Mouse (Mus musculus): ENCODE measurements around the gene Izumo1. TPM values are rescaled to one million over a fixed set of nuclear protein-coding genes. Genes with fewer than 3 reads are reported as not detected.

Gene Izumo1
- total RNA-seq, 2 experiments from 2014 or later: not detected

GRCm38 (mm10) chr7:45617042-45617695, 4.4 kb upstream of the Izumo1 start, which contains the start of gene Fut1:
Gene Fut1 (plus strand): TSS chr7:45617289.
- ATAC-seq (replicated peaks; ENCODE audit: poor library complexity, severe bottlenecking): 0 out of 2 replicates have a peak, but pooled peaks have one; percentile 11

- no peak for ATAC-seq (replicated peaks; ENCODE audit: poor library complexity, severe bottlenecking)
Measured at GRCm38 (mm10) chr7:45618316-45618715, 3.3 kb upstream of the Izumo1 start.

GRCm38 (mm10) chr7:45619592-45619991, 2.0 kb upstream of the Izumo1 start:
- ATAC-seq (replicated peaks; ENCODE audit: poor library complexity, severe bottlenecking): no peak

- ATAC-seq (replicated peaks; ENCODE audit: poor library complexity, severe bottlenecking): peak; percentile 50; the same call in 1 of the 2 replicates
Measured at GRCm38 (mm10) chr7:45623507-45623906, 1.9 kb downstream of the Izumo1 start.

GRCm38 (mm10) chr7:45624718-45625117, 3.1 kb downstream of the Izumo1 start:
- no peak for ATAC-seq (replicated peaks; ENCODE audit: poor library complexity, severe bottlenecking)

GRCm38 (mm10) chr7:45625481-45625880, 3.9 kb downstream of the Izumo1 start:
- ATAC-seq (replicated peaks; ENCODE audit: poor library complexity, severe bottlenecking): no peak

- ATAC-seq (replicated peaks; ENCODE audit: poor library complexity, severe bottlenecking): no peak
Measured at GRCm38 (mm10) chr7:45626571-45627076, 5.0 kb downstream of the Izumo1 start.

GRCm38 (mm10) chr7:45627261-45627660, 5.7 kb downstream of the Izumo1 start, which contains the start of gene Rasip1:
Gene Rasip1 (plus strand): TSS chr7:45627488.
- no peak for ATAC-seq (replicated peaks; ENCODE audit: poor library complexity, severe bottlenecking)

GRCm38 (mm10) chr7:45628364-45629294, 7.0 kb downstream of the Izumo1 start:
- peak; percentile 92 for ATAC-seq (replicated peaks; ENCODE audit: poor library complexity, severe bottlenecking)

- ATAC-seq (replicated peaks; ENCODE audit: poor library complexity, severe bottlenecking): no peak
Measured at GRCm38 (mm10) chr7:45630064-45630907, 8.7 kb downstream of the Izumo1 start.

GRCm38 (mm10) chr7:45632499-45632898, 10.9 kb downstream of the Izumo1 start:
- ATAC-seq (replicated peaks; ENCODE audit: poor library complexity, severe bottlenecking): no peak

GRCm38 (mm10) chr7:45634946-45635681, 13.5 kb downstream of the Izumo1 start:
- peak; percentile 92 for ATAC-seq (replicated peaks; ENCODE audit: poor library complexity, severe bottlenecking)

GRCm38 (mm10) chr7:45635711-45636688, 14.4 kb downstream of the Izumo1 start:
- peak; percentile 27 for ATAC-seq (replicated peaks; ENCODE audit: poor library complexity, severe bottlenecking)

- no peak for ATAC-seq (replicated peaks; ENCODE audit: poor library complexity, severe bottlenecking)
Measured at GRCm38 (mm10) chr7:45637710-45638109, 16.1 kb downstream of the Izumo1 start.

GRCm38 (mm10) chr7:45638623-45639401, 17.2 kb downstream of the Izumo1 start:
- no peak for ATAC-seq (replicated peaks; ENCODE audit: poor library complexity, severe bottlenecking)

- no peak for ATAC-seq (replicated peaks; ENCODE audit: poor library complexity, severe bottlenecking)
Measured at GRCm38 (mm10) chr7:45639561-45640027, 18.0 kb downstream of the Izumo1 start, which contains the start of gene Mamstr. Gene Mamstr (plus strand): TSS chr7:45639977.

Data from granulocyte monocyte progenitor cell, adult 5-6 weeks (primary cell).